Mouse (Mus musculus) C2C12 (cell line): ENCODE results near the gene Cavin1.

Source experiments
- CEBPB ChIP-seq: IDR thresholded peaks from one replicate; pipeline ENCODE4 v1.6.1; 2011; ENCODE audit warnings: low read depth, mild to moderate bottlenecking, control low read depth, moderate library complexity
- CTCF ChIP-seq: IDR thresholded peaks from one replicate; pipeline ENCODE4 v1.5.1; 2011; ENCODE audit not compliant: control insufficient read depth, insufficient read depth, insufficient read length
- MAX ChIP-seq: IDR thresholded peaks from one replicate; pipeline ENCODE4 v1.6.1; 2011; ENCODE audit warnings: mild to moderate bottlenecking, control low read depth
- MYOD1 ChIP-seq: IDR thresholded peaks from one replicate; pipeline ENCODE4 v1.6.1; 2011; ENCODE audit warnings: low read depth; ENCODE audit not compliant: control insufficient read depth, insufficient read length
- MYOG ChIP-seq: IDR thresholded peaks from one replicate; pipeline ENCODE4 v1.6.1; 2011; ENCODE audit not compliant: control insufficient read depth, insufficient read length; ENCODE audit errors: extremely low read depth
- USF1 ChIP-seq: IDR thresholded peaks from one replicate; pipeline ENCODE4 v1.6.1; 2011; ENCODE audit warnings: low read depth, mild to moderate bottlenecking, control low read depth, moderate library complexity

GRCm38 (mm10) chr11:100989666-100990065 lies 19.0 kb upstream of the Cavin1 start:
- TF ChIP-seq CTCF (no peak), CEBPB (no peak), MAX (no peak), USF1 (no peak), MYOG (no peak), MYOD1 (no peak)
